Mouse (Mus musculus): ENCODE measurements around the gene Akt1.
A peak's percentile ranks its signal among the peaks of the same experiment; 100 is the strongest.

Akt1 gene

GRCm38 (mm10) chr12:112674132-112675011 lies at the start of gene Akt1:
TSS of gene Akt1 (minus strand) at chr12:112674884.
- DNase-seq (ENCODE audit: low read depth): peak; percentile 63

GRCm38 (mm10) chr12:112724077-112724805 lies 49.6 kb upstream of the Akt1 start:
- peak; percentile 88 for DNase-seq (ENCODE audit: low read depth)

GRCm38 (mm10) chr12:112723445-112723844 lies 48.8 kb upstream of the Akt1 start:
- DNase-seq (ENCODE audit: low read depth): no peak

- no peak for DNase-seq (ENCODE audit: low read depth)
Measured at GRCm38 (mm10) chr12:112723028-112723330, 48.3 kb upstream of the Akt1 start.

GRCm38 (mm10) chr12:112722240-112723027 lies 47.8 kb upstream of the Akt1 start:
- DNase-seq (ENCODE audit: low read depth): peak; percentile 60

- DNase-seq (ENCODE audit: low read depth): peak; percentile 72
Measured at GRCm38 (mm10) chr12:112721424-112722239, 46.9 kb upstream of the Akt1 start.

- no peak for DNase-seq (ENCODE audit: low read depth)
Measured at GRCm38 (mm10) chr12:112720890-112721423, 46.3 kb upstream of the Akt1 start.

- DNase-seq (ENCODE audit: low read depth): no peak
Measured at GRCm38 (mm10) chr12:112720216-112720615, 45.5 kb upstream of the Akt1 start, which contains the start of gene Cep170b. TSS of gene Cep170b (plus strand) at chr12:112720455.

- DNase-seq (ENCODE audit: low read depth): no peak
Measured at GRCm38 (mm10) chr12:112718995-112719394, 44.3 kb upstream of the Akt1 start.

- DNase-seq (ENCODE audit: low read depth): peak; percentile 69
Measured at GRCm38 (mm10) chr12:112717140-112717539, 42.5 kb upstream of the Akt1 start.

- no peak for DNase-seq (ENCODE audit: low read depth)
Measured at GRCm38 (mm10) chr12:112713984-112714383, 39.3 kb upstream of the Akt1 start.

- DNase-seq (ENCODE audit: low read depth): no peak
Measured at GRCm38 (mm10) chr12:112707573-112707869, 32.8 kb upstream of the Akt1 start.

GRCm38 (mm10) chr12:112706704-112707572 lies 32.3 kb upstream of the Akt1 start:
- DNase-seq (ENCODE audit: low read depth): peak; percentile 88

GRCm38 (mm10) chr12:112702374-112703320 lies 28.0 kb upstream of the Akt1 start:
- DNase-seq (ENCODE audit: low read depth): no peak

GRCm38 (mm10) chr12:112700522-112700921 lies 25.8 kb upstream of the Akt1 start:
- DNase-seq (ENCODE audit: low read depth): no peak

GRCm38 (mm10) chr12:112696806-112697425 lies 22.2 kb upstream of the Akt1 start:
- DNase-seq (ENCODE audit: low read depth): no peak

- DNase-seq (ENCODE audit: low read depth): no peak
Measured at GRCm38 (mm10) chr12:112694127-112694475, 19.4 kb upstream of the Akt1 start.

GRCm38 (mm10) chr12:112693185-112694126 lies 18.8 kb upstream of the Akt1 start:
- peak; percentile 94 for DNase-seq (ENCODE audit: low read depth)
